Mouse (Mus musculus) thymus, postnatal 10 days (tissue): ENCODE results near the gene Diexf.

Experiments
- DNase-seq, 2 experiments: peaks; one replicate each; pipeline ENCODE4 v3.0.0; 2021; ENCODE audit warnings: low spot score in 2 of 2

Diexf gene

DNA sequence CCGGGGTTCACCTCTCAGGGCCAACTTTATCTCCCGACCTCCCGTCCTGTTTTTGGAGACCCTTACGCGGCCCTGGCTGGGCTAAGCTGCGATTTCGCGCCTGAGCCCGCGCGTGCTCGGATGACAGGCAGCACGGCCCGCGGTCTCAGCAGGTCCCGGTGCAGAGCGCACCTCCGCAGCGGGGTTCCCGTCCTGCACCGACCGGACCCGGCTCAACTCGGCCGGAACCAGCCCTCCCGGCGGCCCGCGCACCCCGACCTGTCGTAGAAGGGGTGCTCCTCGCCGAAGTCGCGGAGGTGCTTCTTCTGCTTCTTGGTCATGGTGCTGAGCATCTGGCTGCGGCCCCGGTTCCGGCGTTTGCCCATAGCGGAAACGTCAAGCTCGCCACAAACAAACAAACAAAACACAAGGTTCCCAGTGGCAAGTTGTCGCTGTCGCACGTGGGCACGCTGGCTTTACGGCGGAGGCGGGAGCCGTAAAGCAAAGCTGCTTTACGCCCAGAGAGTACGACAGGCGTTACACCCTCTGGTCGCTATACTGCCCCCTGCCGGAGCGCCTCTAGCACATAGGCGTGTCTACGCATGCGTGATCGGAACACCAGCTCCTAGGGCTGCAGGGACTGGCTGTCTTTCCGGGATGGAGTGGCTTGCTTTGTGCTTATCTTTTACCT is at the start of gene Diexf:
Gene Diexf (minus strand): TSS at position 487 of the 670 bp plus-strand sequence.
- peak; percentile 96 to 100 for DNase-seq

DNA sequence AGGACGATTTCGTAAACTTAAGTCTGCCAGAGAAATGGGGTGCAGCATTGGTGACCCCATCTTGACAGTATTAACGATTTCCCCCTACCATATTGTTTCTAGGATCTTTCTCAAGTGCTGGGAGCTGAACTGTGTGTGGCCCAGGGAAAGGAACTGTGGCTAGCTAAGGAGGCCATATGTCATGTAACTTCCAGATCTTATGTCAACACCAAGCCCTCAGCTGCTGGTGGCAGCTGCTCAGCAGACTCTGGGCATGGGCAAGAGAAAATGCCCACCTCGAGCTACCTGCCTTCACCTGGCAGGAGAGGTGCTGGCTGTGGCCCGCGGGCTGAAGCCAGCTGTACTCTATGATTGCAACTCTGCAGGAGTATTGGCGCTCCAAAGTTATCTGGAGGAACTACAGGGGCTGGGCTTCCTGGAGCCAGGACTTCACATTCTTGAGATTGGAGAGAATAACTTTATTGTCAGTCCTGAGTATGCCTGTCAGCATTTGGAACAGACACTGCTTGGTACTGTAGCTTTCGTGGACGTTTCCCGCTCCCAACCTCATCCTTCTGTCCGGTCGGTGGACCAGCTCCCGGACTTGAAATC is 44.2 kb upstream of the Diexf start:
- no peak for DNase-seq

DNA sequence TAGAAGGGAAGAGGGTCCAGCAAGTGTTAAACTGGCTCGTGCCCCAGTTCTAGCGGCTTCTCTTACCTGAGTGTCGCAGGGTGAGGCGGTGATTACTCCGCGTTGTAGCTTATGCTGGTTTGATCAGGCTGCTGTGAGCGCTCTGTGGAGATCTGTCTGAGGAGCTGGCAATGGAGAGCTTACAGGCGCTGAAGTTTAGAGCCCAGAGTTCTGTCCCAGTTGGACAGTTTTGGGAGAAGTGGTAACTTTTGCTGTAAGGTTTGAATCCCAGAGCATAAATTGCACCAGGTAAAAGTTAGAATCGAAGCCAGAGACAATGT is 43.7 kb upstream of the Diexf start:
- DNase-seq, result no peak

- DNase-seq, result peak; percentile 98
These were observed 43.1 kb upstream of the Diexf start for GRCm38 (mm10) chr1:193172991-193173809.

GRCm38 (mm10) chr1:193169856-193170255 is 39.8 kb upstream of the Diexf start:
- peak in 1 of 2 experiments; percentile 49 for DNase-seq

DNA sequence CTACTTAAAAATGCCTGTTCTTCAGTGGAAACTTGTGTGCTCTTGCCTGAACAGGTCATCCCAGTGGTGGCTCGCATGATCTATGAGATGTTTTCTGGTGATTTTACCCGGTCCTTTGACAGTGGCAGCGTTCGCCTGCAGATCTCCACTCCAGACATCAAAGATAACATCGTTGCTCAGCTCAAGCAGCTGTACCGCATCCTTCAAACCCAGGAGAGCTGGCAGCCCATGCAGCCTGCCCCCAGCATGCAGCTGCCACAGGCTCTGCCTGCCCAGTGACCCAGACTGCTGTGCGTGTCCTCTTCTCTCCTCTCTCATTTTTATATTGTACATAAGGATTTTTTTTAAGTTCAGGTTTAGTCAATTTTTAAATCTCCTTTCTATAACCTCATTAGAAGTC is 39.2 kb upstream of the Diexf start:
- DNase-seq, result peak; percentile 57 to 70

GRCm38 (mm10) chr1:193167746-193168145 is 37.7 kb upstream of the Diexf start, which contains the start of gene A130010J15Rik:
TSS of gene A130010J15Rik (plus strand) at chr1:193168046.
- DNase-seq, result no peak

DNA sequence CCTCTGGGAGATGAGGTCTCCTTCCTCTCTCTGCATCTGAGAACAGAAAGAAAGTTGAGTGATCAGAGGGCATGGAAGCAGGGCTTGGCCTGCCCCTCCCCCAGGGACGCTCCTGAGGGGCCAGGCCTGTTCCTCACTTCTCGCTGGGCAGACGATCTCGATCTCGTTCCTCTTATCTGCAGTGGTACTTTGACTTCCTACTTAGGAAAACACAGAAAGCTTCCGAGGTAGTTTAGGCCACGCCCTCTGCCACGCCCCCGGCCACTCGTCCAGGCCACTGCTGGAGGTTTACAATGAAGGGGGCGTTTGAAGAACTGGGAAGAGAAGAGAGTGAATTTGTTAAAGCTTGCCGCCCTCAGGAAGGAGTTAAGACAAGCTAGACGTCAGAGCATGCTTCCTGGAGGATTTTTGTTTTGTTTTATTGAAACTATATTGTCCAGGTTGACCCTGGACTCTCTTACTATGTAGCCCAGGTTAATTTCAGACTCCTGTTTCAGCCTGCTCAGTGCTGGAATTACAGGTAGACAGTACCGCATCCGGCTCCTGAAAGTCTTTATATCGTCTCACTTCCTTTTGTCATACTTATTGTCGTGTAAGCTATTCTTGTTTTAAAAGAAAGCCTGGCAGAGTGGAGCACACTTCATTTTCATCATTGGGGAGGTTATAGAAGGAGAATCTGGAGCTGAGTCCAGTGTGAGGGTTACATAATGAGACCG is 30.4 kb upstream of the Diexf start:
- peak in 1 of 2 experiments; percentile 52 for DNase-seq

DNA sequence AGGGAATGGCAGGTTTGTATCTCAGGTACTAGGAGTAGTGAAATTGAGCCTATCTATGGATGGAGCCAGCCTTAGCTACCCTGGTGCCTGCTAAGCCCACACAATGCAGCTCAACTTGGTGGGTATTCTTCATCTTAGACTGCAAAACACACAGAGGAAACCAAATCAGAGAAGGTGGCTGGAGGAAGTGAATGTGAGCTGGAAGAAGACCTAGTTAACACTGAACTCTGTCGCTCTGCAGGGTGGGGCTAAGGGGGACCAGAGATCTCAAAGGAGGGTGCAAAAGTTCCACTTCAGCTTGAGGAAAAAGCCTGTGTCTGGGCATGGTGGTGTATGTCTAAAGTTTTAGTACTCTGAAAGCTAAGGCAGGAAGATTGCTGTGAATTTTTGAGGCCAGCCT is 29.5 kb upstream of the Diexf start:
- peak in 1 of 2 experiments; percentile 54 for DNase-seq

- DNase-seq, result no peak
These were observed 29.1 kb upstream of the Diexf start for GRCm38 (mm10) chr1:193159163-193159562.

DNA sequence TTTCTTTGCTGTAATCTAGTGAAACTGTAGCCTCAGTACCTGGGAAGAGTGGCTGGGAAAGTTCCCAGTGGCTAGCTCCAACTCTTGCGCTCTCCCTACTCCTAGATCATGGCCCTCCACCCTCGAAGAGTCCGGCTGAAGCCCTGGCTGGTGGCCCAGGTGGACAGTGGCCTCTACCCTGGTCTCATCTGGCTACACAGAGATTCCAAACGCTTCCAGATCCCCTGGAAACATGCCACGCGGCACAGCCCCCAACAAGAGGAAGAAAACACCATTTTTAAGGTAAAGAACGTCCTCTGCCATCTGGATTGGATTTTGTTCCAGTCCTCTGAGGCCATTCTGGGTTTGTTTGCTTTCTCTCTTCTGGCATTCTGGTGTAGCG is 27.0 kb upstream of the Diexf start:
- DNase-seq, result no peak

DNA sequence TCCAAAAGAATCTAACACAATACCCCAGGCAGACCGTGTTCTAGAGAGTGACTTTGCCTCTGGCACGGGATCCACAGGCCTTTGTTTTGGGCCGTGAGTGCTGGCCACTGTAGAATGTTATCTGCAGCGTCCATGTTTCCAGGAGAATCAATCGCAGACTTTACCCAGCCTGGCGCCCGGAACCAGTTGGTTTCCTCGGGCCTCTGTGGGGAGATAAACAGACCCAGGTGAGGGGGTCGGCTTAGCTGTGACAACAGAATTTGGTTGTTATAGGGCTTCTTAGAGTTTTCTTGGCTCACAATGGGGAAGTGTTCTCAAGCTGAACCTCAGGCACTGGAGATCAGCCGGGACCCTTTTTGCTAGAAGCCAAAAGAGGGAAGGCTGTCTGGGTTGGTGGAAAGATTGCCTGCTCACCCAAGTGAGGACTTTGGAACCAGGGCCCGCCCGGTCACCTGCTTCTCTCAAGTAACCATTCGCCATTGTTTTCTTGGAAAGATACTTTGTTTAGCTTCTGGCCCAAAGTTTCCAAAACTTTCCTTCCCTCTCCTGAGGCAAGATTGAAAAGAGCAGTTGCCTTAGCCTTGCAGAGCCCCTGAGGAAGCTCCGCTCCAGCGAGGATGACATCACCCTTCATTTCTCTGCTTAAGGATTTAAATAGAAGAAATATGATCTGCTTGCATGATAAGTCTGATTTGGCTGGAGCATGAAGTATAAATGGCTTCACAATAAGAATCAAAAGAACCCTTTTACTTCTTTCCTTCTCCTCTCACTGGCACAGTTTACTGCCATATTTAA is 26.4 kb upstream of the Diexf start:
- DNase-seq, result no peak

DNA sequence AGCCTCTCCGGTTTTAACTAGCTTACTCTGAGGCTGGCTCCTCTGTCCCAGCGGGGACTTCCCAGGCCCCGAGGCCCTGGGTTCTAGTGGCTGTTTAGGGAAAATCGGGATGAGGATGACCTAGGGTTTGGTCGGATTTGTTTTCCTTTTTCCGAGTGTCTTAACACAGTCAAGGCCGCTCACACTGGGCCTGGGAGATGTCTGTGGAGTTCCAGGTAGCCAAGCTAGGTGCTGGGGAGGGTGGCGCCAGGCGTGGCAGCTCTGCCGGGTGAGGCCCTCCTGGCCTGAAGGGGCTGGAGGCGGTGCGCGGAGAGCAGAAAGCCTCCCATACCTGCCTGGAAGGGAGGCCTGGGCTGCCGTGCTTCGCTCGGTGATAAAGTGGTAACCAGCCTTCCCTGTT is 23.5 kb upstream of the Diexf start:
- no peak for DNase-seq

GRCm38 (mm10) chr1:193152872-193153271 is 22.8 kb upstream of the Diexf start, which contains the start of gene Irf6:
TSS of gene Irf6 (plus strand) at chr1:193153111.
- DNase-seq, result peak; percentile 52 to 56

GRCm38 (mm10) chr1:193151134-193151533 is 21.1 kb upstream of the Diexf start:
- no peak for DNase-seq

- no peak for DNase-seq
These were observed 19.2 kb upstream of the Diexf start for GRCm38 (mm10) chr1:193149231-193149630.

- DNase-seq, result no peak
These were observed 16.3 kb upstream of the Diexf start for GRCm38 (mm10) chr1:193146416-193146815.

GRCm38 (mm10) chr1:193145101-193145500 is 15.0 kb upstream of the Diexf start:
- peak in 1 of 2 experiments; percentile 25 for DNase-seq

- DNase-seq, result peak; percentile 72 to 82
These were observed 14.4 kb upstream of the Diexf start for GRCm38 (mm10) chr1:193144516-193144915.

- DNase-seq, result peak in 1 of 2 experiments; percentile 26
These were observed 12.5 kb upstream of the Diexf start for GRCm38 (mm10) chr1:193142517-193143062.

DNA sequence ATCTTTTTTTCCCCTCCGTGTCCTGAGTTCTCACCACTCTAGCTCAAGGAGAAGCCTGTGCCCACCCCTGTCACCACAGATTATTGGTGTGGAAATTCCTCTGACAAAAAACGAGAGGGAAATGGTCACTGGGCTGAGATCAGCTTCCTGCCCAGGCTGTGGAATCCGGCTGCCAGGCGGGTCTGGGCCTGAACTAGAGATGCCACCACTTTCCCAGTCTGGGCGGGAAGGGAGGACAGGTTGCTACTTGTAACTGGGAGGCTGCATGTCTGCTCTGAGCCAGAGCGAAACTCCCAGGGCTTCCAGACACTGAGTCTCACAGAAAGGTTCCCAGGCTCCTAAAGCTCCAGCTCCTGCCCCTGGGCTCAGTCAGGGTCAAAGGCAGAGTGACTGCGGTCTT is 11.0 kb upstream of the Diexf start:
- DNase-seq, result no peak
